Mouse (Mus musculus) brain, embryonic 14.5 days (tissue): ENCODE measurements around the gene A430078G23Rik.

Experiments
- CTCF ChIP-seq: fragments of 200-500 bp; IDR thresholded peaks from 2 replicates; pipeline ENCODE4 v1.5.1; 2012; ENCODE audit warnings: inconsistent platforms, mild to moderate bottlenecking, moderate library complexity, borderline replicate concordance; ENCODE audit not compliant: insufficient read depth, insufficient read length; ENCODE audit errors: extremely low read depth
- POLR2A ChIP-seq: fragments of 200-500 bp; IDR thresholded peaks from 2 replicates; pipeline ENCODE4 v1.6.1; 2012; ENCODE audit warnings: mild to moderate bottlenecking, inconsistent platforms, borderline replicate concordance; ENCODE audit not compliant: poor library complexity, insufficient read depth, insufficient read length, severe bottlenecking; ENCODE audit errors: extremely low read depth

DNA sequence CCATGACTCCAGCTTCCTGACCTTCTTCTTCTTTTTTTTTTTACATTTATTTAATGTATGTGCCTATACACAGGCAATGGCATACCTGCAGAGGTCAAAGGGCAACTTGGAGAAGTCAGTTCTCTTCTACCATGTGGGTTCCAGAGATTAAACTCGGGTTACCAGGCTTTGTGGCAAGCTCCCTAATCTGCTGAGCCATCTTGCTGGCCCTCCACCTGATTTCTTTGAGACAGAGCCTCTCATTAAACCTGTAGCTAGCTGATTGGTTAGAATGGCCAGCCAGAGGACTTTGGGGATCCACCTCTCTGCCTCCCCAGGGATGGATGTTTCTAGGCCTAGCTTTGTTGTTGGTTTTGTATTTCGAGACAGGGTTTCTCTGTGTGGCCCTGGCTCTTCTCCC, 57.9 kb downstream of the A430078G23Rik start:
- no peak for TF ChIP-seq CTCF
- TF ChIP-seq POLR2A = no peak
